Mouse (Mus musculus): Measurements from ENCODE around the gene Vsir. TPM values are rescaled to one million over a fixed set of nuclear protein-coding genes. Genes with fewer than 3 reads are reported as not detected.

The Vsir gene
- 15.8 and 17.0 TPM in 2 replicates for polyA plus RNA-seq (2012; rRNA removed)

DNA sequence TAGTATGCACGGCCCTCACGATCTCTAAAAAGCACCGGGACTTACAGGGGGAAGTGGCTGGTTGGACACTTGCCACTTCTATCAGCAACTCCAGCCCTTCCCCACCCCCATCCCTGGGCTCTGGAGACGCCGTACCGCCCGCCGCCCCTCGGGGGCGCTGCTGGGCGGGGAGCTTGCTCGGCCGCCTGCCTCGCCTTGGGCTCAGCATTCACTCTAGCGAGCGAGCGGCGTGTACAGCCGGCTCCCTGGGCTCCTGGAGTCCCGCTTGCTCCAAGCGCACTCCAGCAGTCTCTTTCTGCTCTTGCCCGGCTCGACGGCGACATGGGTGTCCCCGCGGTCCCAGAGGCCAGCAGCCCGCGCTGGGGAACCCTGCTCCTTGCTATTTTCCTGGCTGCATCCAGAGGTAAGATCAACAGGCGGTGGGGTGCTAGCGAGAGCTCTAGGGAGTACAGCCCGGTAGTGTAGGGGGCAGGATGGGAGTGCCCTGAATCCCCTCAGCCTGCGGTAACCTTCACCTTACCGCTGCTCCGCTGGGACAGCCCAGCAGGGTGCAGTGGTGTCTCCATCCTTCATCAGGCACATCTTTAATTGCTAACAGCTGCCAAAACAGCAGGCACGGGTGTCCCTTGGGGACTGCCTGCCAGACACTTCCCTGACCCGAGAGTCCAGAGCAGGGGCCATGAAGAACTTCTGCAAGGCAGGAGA is at the start of gene Vsir:
Gene Vsir, plus strand, starts transcription at position 151 of the 705 bp plus-strand sequence.
- DNase-seq = peak in 1 of 2 experiments; percentile 13
- 3% methylated on average over 37 of the region's 37 CpGs for WGBS

GRCm38 (mm10) chr10:60299636-60300035 is 47.0 kb upstream of the Vsir start:
- H3K4me3 ChIP-seq (replicated peaks; ENCODE audit: insufficient read depth, low read depth, low read length) = no peak overlapping the region
- no peaks in the 10 kb centered on the region for H3K27me3 ChIP-seq (ENCODE audit: control insufficient read depth, insufficient read depth, low read length)
- H3K4me1 ChIP-seq (ENCODE audit: control insufficient read depth, insufficient read depth, low read length) = peaks cover 7% of the 10 kb centered on the region
- H3K27ac ChIP-seq (ENCODE audit: insufficient read depth, low read length) = no peak overlapping the region
- 81% methylated on average over 12 of the region's 12 CpGs for WGBS
- TF ChIP-seq POLR2A (IDR thresholded peaks at IDR 0.05; ENCODE audit: borderline replicate concordance, insufficient read depth, low read length) (no peak), CTCF (IDR thresholded peaks at IDR 0.05; ENCODE audit: borderline replicate concordance, insufficient read depth, low read depth, low read length) (no peak)
- DNase-seq = no peak

More for the DNA sequence above, at the start of gene Vsir:
- peaks cover 2% of the 10 kb centered on the region; the same call in 1 of the 2 replicates for H3K27me3 ChIP-seq (ENCODE audit: control insufficient read depth, insufficient read depth, low read length)
- peak within 1 kb of the TSS; percentile 10 for H3K4me3 ChIP-seq (replicated peaks; ENCODE audit: insufficient read depth, low read depth, low read length)
- H3K4me1 ChIP-seq (ENCODE audit: control insufficient read depth, insufficient read depth, low read length) = no peaks in the 10 kb centered on the region
- H3K27ac ChIP-seq (ENCODE audit: insufficient read depth, low read length) = no peak within 1 kb of the TSS
- no peak for TF ChIP-seq POLR2A (IDR thresholded peaks at IDR 0.05; ENCODE audit: borderline replicate concordance, insufficient read depth, low read length)
- peak; percentile 33 for TF ChIP-seq CTCF (IDR thresholded peaks at IDR 0.05; ENCODE audit: borderline replicate concordance, insufficient read depth, low read depth, low read length)

DNA sequence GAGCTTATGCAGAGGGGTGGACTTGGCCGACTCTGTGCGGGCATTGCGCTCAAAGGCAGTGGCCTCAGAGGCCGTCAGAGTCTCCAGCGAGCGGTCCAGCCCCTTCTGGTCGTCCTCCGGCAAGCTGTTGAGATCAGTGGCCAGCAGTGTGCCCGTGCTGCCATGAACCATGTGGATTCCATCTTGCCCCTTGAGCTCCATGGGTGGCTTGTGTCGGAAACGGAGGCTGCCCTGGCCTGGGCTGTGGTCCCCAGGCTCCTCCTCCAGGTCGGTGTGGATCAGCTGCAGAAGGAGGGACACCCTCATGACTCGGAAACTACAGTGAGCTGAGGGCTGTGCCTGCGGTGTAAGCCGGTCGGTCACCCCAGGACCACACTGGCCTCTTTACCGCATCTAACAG is 43.2 kb upstream of the Vsir start:
- TF ChIP-seq POLR2A (IDR thresholded peaks at IDR 0.05; ENCODE audit: borderline replicate concordance, insufficient read depth, low read length) = no peak
- TF ChIP-seq CTCF (IDR thresholded peaks at IDR 0.05; ENCODE audit: borderline replicate concordance, insufficient read depth, low read depth, low read length) = no peak
- Histone ChIP-seq H3K4me3 (replicated peaks; ENCODE audit: insufficient read depth, low read depth, low read length) (no peak overlapping the region), H3K27ac (ENCODE audit: insufficient read depth, low read length) (no peak overlapping the region), H3K4me1 (ENCODE audit: control insufficient read depth, insufficient read depth, low read length) (peaks cover 4% of the 10 kb centered on the region; the same call in 1 of the 2 replicates), H3K27me3 (ENCODE audit: control insufficient read depth, insufficient read depth, low read length) (no peaks in the 10 kb centered on the region)
- DNase-seq = no peak
- WGBS = 61% methylated on average over 17 of the region's 17 CpGs

- WGBS = 63% methylated on average over 15 of the region's 15 CpGs
- Histone ChIP-seq H3K4me3 (replicated peaks; ENCODE audit: insufficient read depth, low read depth, low read length) (no peak overlapping the region), H3K27ac (ENCODE audit: insufficient read depth, low read length) (no peak overlapping the region), H3K4me1 (ENCODE audit: control insufficient read depth, insufficient read depth, low read length) (peaks cover 7% of the 10 kb centered on the region; the same call in 1 of the 2 replicates), H3K27me3 (ENCODE audit: control insufficient read depth, insufficient read depth, low read length) (no peaks in the 10 kb centered on the region)
- TF ChIP-seq POLR2A (IDR thresholded peaks at IDR 0.05; ENCODE audit: borderline replicate concordance, insufficient read depth, low read length) (no peak), CTCF (IDR thresholded peaks at IDR 0.05; ENCODE audit: borderline replicate concordance, insufficient read depth, low read depth, low read length) (peak; percentile 93)
- DNase-seq = peak; percentile 66 to 67
Measured at GRCm38 (mm10) chr10:60304854-60305628, 41.6 kb upstream of the Vsir start.

DNA sequence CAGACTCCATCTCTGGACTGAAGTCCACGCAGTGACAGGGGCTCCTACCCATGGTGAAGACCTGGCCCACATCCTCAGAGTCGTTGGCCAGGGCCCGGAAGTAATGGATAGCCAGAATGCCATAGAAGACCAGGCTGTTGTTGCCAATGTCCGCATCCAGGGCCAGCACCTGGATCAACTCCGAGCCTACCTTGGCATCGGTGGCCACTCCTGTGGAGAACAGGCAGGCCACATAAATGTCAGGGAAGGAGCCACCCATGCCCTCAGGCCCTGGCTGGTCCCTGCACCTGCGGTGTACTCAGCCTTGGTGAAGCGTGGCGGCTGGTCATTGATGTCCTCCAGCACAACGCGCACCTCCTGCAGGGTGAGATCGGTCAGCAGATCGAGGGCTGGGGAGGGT is 36.0 kb upstream of the Vsir start:
- H3K4me3 ChIP-seq (replicated peaks; ENCODE audit: insufficient read depth, low read depth, low read length) = no peak overlapping the region
- 19% methylated on average over 13 of the region's 13 CpGs for WGBS
- no peaks in the 10 kb centered on the region for H3K27me3 ChIP-seq (ENCODE audit: control insufficient read depth, insufficient read depth, low read length)
- peaks cover 19% of the 10 kb centered on the region for H3K4me1 ChIP-seq (ENCODE audit: control insufficient read depth, insufficient read depth, low read length)
- TF ChIP-seq POLR2A (IDR thresholded peaks at IDR 0.05; ENCODE audit: borderline replicate concordance, insufficient read depth, low read length) = no peak
- TF ChIP-seq CTCF (IDR thresholded peaks at IDR 0.05; ENCODE audit: borderline replicate concordance, insufficient read depth, low read depth, low read length) = no peak
- DNase-seq = peak; percentile 56 to 69
- H3K27ac ChIP-seq (ENCODE audit: insufficient read depth, low read length) = no peak overlapping the region

DNA sequence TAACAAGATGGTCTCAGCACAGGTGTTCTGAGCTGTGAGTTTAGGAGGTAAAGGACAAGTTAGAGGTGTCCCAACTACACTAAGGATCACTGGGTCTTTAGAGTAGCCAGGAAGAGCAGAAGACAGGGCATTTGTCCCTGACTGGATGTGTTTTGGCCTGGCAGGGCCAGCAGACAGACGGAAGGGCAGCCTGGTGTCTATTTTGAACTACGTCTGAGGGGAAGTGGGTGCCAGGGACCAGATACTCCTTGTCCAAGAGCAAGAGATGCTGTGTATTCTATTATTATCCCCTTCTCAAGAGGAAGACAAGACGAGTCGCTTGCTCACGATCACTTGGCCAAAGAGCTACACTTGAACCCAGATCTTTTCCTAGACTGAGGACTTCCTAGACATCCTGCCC is 33.0 kb upstream of the Vsir start:
- 65% methylated on average over 5 of the region's 5 CpGs for WGBS
- TF ChIP-seq POLR2A (IDR thresholded peaks at IDR 0.05; ENCODE audit: borderline replicate concordance, insufficient read depth, low read length) = no peak
- no peak for TF ChIP-seq CTCF (IDR thresholded peaks at IDR 0.05; ENCODE audit: borderline replicate concordance, insufficient read depth, low read depth, low read length)
- H3K4me1 ChIP-seq (ENCODE audit: control insufficient read depth, insufficient read depth, low read length) = peaks cover 19% of the 10 kb centered on the region
- DNase-seq = no peak
- H3K27ac ChIP-seq (ENCODE audit: insufficient read depth, low read length) = no peak overlapping the region
- H3K4me3 ChIP-seq (replicated peaks; ENCODE audit: insufficient read depth, low read depth, low read length) = no peak overlapping the region
- no peaks in the 10 kb centered on the region for H3K27me3 ChIP-seq (ENCODE audit: control insufficient read depth, insufficient read depth, low read length)

- WGBS = 89% methylated on average over 4 of the region's 4 CpGs
- DNase-seq = no peak
- H3K27me3 ChIP-seq (ENCODE audit: control insufficient read depth, insufficient read depth, low read length) = no peaks in the 10 kb centered on the region
- TF ChIP-seq CTCF (IDR thresholded peaks at IDR 0.05; ENCODE audit: borderline replicate concordance, insufficient read depth, low read depth, low read length) (no peak), POLR2A (IDR thresholded peaks at IDR 0.05; ENCODE audit: borderline replicate concordance, insufficient read depth, low read length) (no peak)
- peaks cover 4% of the 10 kb centered on the region for H3K4me1 ChIP-seq (ENCODE audit: control insufficient read depth, insufficient read depth, low read length)
- no peak overlapping the region for H3K27ac ChIP-seq (ENCODE audit: insufficient read depth, low read length)
- no peak overlapping the region for H3K4me3 ChIP-seq (replicated peaks; ENCODE audit: insufficient read depth, low read depth, low read length)
Measured at GRCm38 (mm10) chr10:60316166-60316565, 30.5 kb upstream of the Vsir start.
